Mouse (Mus musculus): ENCODE results near the gene Actr1a.

Actr1a gene

DNA sequence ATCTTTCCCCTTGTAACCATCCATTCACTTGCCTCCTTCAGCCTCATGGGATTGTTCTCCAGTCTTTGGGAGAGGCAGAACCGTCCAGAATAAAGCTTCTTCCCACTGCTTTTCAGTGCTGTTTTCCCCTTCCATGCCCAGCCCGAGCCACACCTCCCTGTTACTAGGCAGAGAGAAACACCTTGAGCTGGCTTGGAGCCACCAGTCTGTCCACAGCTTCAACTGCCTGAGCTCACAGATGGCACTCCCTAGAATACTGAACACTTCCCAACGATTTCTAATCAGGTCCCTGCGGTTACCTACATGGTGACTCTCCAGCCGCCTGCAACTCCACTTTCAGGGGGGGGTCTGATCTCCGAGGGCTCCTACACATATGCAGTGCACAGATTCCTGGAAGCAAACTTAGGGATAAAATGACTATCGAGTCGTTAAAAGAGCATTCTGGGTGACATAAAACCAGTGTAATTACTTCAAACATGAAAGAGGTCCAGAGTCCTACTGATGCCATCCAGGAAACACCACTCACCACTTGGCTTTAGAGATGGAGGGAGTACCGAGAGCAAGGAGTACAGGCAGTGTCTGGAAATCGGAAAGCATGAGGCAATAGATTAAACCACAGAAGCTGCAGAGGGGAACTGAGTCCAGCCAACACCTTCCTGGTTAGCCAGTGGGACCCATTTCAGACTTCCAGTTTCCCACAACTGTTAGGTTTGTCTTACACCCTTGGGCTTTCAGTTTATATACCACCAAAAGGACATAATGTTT, 45.2 kb downstream of the Actr1a start, which contains the start of gene 2310034G01Rik:
2310034G01Rik (minus strand) TSS at position 135 of the 765 bp plus-strand sequence.
- DNase-seq (ENCODE audit: low spot score in 2 of 2), result no peak

DNA sequence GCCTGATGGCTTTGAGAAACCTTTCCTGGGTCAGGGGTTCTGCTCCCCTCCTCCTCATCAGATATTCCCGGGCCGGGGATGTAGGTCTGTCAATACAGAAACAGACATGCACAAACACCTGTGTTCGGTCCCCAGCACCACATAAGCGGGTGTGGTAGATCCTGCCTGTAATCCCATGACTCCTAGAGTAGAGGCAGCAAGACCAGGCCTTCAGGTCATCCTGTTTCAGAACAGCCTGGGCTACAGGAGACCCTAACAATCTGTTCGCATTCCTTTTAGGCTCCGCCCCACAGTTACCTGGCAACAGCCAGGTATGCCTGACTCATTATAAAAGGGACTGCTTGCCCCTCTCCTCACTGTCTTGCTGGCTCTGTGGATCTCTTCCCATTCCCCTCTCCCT, 46.0 kb downstream of the Actr1a start:
- no peak for DNase-seq (ENCODE audit: low spot score in 2 of 2)

DNA sequence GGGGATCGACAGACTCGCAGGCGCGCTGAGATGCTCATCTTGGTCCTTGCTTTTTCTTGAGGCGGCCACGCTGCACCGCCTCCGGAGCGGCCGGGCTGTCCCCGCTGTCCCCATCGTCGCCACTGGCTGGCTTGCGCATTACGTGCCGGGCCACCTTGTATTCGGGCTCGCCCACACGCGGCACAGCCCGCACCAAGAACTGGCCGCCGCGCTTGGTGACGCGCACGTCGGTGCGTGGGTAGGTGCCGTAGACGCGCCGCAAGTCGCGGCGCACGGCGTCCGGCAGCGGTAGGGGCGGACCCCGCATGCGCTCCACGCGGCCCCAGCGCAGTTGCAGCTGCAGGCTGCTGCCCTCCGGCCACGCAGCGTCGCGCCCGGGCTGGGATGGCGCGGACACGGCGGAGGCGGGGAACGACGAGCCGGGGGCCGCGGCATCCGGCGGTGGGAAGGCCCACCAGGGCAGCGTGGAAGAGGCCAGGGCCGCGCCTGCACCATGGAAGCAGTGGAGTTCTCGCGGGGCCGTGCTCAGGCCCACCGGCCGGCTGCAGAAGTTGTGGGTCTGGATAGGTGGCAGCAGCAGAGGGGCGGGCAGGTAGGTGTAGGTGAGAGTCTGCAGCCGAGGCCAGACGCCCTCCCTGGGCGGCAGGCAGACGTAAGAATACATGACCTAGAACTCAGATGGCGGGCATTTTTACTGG, 46.6 kb downstream of the Actr1a start:
- DNase-seq (ENCODE audit: low spot score in 2 of 2), result peak; percentile 68 to 75

- DNase-seq (ENCODE audit: low spot score in 2 of 2), result no peak
These were observed 47.4 kb downstream of the Actr1a start for GRCm38 (mm10) chr19:46347936-46348668.

DNA sequence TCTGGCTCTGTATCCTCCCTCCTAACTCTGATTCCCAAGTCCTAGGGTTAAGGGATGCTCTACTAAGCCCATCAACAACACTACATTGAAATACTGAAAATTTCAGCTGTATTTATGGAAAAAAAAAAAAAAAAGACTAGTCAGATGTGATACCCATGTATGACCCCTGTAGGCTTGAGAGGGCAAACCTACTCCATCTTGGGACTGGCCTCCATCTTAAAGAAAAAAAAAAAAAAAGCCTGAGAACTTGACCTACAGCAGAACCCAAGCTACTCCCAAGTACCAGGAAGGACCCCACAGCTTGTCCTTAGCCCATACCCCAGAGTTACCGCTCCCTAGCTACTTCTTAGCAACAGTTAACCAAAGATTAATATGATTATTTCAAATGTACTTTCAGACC, 48.4 kb downstream of the Actr1a start:
- DNase-seq (ENCODE audit: low spot score in 2 of 2), result no peak

GRCm38 (mm10) chr19:46344710-46345419, 50.7 kb downstream of the Actr1a start:
- DNase-seq (ENCODE audit: low spot score in 2 of 2), result no peak

DNA sequence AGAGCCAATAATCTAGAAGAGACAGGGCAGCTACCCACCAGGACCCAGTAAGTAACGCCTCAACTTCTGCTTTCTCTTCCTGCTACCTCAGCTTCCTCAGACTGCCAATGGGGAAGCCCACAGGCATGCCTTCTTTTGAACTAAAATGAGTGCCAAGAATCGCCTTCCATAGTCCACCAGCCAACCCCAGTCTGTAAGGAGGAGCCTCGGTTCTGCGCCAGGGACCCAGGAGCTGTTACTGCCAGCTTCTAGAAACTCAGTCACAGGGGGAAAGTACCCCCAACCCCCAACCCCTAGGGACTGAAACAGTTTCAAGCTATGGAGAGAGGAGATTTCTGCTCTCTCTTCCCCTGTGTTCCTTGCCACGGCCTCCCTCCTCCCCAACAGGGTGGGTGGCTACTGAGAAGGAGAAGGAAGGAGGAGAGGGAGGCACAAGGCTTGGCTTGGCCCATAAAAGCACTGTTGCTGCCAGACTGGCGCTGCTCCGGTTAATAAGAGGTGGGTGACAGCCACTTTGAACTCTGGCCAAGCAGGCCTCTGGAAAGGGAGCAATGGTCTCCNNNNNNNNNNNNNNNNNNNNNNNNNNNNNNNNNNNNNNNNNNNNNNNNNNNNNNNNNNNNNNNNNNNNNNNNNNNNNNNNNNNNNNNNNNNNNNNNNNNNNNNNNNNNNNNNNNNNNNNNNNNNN, 56.1 kb downstream of the Actr1a start:
- DNase-seq (ENCODE audit: low spot score in 2 of 2), result peak; percentile 62 to 63

DNA sequence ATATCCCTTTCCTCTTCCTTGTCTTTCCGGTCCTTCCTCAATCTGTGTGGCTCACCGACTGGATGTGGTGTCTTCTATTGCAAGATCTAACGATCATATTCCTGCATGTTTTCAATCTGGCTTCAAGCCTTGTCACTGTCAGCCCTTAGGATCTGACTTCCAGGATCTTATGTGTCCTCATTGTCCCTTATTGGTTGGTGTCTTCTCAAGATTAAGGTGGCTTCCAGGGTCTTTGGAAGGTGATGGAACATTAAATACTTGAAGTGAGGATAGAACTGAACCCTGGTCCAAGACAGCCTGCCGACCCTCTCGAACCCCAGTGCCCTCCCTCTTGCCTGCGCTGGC, 56.6 kb downstream of the Actr1a start:
- no peak for DNase-seq (ENCODE audit: low spot score in 2 of 2)

- DNase-seq (ENCODE audit: low spot score in 2 of 2), result peak; percentile 95 to 99
These were observed 57.1 kb downstream of the Actr1a start, which contains the start of gene Cuedc2 for GRCm38 (mm10) chr19:46338331-46338936. Cuedc2 (minus strand) TSS chr19:46338702.

- DNase-seq (ENCODE audit: low spot score in 2 of 2), result no peak
These were observed 57.7 kb downstream of the Actr1a start for GRCm38 (mm10) chr19:46337719-46338330.

GRCm38 (mm10) chr19:46333906-46334305, 61.6 kb downstream of the Actr1a start:
- no peak for DNase-seq (ENCODE audit: low spot score in 2 of 2)

GRCm38 (mm10) chr19:46332721-46333339, 62.7 kb downstream of the Actr1a start:
- no peak for DNase-seq (ENCODE audit: low spot score in 2 of 2)

DNA sequence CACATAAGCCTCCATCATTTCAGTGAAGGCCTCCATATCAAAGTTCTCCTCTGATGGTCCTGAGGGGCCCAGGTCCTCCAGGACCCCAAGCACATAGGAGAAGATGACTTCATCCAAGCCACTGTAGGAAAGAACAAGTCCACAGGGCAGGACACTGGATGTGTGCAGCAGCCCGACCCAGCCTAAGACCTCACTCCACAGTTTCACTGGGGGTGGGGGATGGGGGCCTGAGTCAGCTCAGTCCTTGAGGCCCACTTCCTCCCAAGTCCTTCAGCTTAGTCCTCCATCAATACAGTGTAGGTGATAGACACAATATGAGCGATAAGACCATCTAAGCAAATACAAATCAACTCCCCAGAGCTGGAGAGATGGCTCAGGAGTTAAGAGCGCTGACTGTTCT, 63.6 kb downstream of the Actr1a start:
- DNase-seq (ENCODE audit: low spot score in 2 of 2), result no peak

- no peak for DNase-seq (ENCODE audit: low spot score in 2 of 2)
These were observed 64.2 kb downstream of the Actr1a start for GRCm38 (mm10) chr19:46331326-46331725.

DNA sequence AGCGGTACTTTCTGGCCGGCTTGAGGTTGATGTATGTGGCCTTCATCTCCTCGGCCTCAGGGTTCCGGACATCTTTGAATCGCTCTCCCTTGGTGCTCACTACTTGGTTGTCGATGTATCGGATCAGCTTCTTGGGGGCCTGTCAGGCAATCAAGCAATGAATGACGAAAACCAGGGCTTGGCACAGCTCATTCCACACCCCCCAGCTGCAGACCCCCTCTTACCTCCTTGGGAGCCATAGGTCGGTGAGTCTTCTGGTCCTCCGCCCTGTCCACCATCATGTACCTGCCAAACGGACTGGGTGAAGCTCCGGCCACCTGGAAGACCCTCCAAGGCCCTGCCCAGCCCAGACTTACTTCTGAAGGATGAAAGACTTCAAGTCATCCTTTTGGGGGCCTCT, 64.9 kb downstream of the Actr1a start:
- DNase-seq (ENCODE audit: low spot score in 2 of 2), result no peak

GRCm38 (mm10) chr19:46329951-46330350, 65.6 kb downstream of the Actr1a start:
- DNase-seq (ENCODE audit: low spot score in 2 of 2), result peak; percentile 73 to 77

DNA sequence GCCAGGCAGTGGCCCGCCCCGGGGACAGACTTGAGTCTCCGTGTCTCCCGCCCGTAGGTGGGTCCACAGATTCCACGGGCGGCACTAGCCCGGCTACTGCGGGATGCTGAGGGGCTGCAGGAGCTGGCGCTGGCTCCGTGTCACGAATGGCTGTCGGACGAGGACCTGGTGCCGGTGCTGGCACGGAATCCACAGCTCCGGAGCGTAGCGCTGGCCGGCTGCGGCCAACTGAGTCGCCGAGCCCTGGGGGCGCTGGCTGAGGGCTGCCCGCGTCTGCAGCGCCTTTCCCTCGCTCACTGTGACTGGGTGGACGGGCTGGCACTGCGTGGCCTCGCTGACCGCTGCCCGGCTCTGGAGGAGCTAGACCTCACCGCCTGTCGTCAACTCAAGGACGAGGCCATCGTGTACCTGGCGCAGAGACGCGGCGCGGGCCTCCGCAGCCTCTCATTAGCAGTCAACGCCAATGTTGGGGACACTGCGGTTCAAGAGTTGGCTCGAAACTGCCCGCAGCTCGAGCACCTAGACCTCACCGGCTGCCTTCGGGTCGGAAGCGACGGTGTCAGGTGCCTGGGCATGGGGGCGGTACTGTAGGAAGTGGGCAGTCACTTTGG, 66.4 kb downstream of the Actr1a start:
- no peak for DNase-seq (ENCODE audit: low spot score in 2 of 2)

DNA sequence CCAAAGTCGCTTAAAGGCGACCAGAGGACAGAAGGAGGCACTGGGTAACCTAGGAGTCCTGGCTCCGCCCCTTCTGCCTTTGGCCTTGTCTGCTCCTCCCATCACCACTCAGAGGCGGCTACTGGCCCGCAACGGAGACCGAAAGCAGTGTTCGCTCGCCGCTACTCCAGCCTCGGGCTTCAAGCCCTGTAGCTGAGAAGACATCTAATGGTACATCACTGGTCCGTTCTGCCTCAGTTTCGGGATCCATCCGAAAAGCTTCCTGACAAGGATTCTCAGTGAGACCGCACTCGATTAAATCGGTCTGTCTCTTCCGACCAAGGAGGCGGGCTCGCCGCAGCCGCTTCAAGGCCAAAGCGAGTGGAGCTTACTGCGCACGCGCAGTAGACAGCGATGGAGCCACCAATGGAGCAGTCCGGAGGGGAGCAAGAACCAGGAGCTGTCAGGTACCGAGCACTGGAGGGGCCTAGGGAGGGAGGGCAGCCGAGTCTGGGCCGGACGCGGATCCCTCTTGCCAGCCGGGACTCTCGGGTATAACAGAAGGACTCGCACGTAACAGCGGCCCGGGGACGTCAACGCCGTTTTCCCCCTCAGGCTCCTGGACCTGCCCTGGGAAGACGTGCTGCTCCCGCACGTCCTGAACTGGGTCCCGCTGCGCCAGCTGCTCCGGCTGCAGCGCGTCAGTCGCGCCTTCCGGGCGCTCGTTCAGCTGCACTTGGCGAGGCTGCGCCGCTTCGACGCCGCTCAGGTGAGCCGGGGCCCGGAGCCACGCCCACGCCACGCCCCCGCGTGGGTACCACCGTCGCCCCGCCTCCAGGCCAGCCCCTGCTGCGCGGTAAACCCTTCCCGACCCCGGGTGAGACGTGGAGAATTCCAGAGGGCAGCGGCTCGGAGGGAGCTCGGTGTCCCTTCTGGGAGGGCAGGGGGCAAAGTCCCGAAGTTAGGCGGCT, 67.2 kb downstream of the Actr1a start, which contains the start of gene Fbxl15:
Fbxl15 (plus strand) TSS at position 104 of the 950 bp plus-strand sequence.
- DNase-seq (ENCODE audit: low spot score in 2 of 2), result peak; percentile 93 to 95
